Mouse (Mus musculus): ENCODE measurements at regions not wholly inside any gene's neighbourhood (a gene's known extent, or its start where the extent isn't known, plus 50 kb on each side); places are given as distances from the start of the nearest gene placed in this dataset.

DNA sequence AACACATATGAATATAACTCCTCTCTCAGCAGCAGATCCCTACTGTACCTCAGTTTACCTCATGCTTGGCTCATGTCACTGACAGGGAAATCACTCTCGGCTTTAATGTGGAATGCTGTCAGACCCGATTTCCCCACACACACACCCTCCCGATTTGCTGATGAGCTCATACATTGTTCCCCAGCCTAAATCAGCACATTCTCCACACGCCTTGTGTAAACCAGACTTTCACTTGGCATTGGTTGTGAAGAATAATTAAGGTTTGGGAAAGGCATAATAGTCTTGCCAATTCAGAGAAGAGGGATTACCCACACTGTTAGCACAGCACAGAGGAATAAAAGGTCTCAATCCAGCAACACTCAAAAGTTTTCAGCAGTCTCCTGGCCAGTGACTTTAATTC lies 268.4 kb upstream of the Nt5e start:
- in situ Hi-C loops (cut with MboI; ENCODE audit: low pct_unique_long_range_greater_than_20kb in 1 of 2, low sequenced_read_pairs in 2 of 2, unreplicated experiment in 1 of 2), result no loop called here

DNA sequence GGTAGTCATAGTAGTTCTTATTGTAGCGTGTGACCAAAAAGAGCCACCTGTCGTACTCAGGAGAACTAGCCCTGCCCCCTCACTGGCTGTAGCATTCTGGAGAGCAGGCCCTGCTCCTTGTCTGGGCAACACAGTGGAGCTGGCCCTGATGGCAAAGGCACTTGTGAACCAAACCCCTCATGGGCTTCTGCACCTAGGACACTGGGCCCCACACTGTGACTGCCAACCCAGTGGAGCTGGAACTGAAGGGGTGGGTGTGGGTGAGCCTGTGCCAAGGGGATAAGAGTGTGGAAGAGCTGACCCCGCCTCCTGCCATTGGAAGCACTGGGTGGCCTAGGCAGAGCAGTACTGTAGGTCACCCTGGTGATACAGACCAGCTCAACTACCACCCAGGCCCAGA lies 268.0 kb upstream of the Nt5e start:
- in situ Hi-C loops (cut with MboI; ENCODE audit: low pct_unique_long_range_greater_than_20kb in 1 of 2, low sequenced_read_pairs in 2 of 2, unreplicated experiment in 1 of 2), result no loop called here

DNA sequence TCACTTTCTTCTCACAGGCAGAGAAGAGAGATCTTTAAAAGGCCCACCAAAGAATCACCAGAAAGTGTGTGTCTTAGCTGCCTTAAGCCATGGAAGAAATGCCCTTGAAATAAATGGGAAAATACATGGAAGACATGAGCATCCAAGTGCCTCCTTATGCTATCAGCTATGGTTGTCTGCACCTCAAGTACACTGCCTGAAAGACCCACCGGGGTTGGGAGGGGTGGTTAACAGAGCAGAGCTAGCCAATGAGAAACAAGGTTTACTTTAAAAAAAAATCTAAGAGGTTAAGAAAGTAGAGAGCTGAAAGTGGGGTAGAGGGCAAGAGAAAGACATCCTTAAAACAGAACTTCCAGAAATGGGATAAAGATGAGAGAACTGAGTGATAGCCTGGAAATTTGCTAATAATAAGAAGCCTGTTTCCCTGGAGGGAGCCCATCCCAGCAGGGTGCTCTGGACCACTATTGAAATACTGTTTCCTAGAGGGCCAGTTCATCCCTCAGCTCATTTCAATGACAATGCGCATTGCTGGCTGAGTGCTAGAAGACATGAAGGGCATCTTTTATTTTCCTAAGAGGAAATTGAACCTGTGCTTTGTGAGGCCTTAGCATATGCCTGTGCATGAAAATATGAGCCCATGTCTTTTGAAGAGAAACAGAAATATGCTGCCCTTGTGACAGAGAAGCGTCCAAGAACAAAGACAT lies 262.9 kb upstream of the Nt5e start:
- in situ Hi-C loops (cut with MboI; ENCODE audit: low pct_unique_long_range_greater_than_20kb in 1 of 2, low sequenced_read_pairs in 2 of 2, unreplicated experiment in 1 of 2), result no loop called here

DNA sequence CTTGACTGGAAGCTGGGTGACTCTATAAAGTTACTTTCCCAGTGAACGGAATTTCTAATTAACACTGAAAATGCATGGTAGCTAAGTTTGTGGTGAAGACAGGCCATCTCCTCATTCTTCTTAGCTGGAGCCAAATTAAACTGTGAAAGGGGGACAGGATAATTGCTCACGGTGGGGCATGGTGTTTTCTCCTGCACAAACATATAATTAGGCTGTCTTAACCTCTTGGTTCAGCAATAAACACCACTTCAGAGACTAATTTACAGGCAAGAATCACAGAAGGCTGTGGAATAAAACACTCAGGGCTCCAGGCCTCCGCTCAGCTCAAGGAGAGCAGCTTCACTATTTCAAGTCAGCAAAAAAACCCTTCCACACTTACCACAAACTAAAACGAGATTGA lies 261.9 kb upstream of the Nt5e start:
- in situ Hi-C loops (cut with MboI; ENCODE audit: low pct_unique_long_range_greater_than_20kb in 1 of 2, low sequenced_read_pairs in 2 of 2, unreplicated experiment in 1 of 2), result no loop called here

DNA sequence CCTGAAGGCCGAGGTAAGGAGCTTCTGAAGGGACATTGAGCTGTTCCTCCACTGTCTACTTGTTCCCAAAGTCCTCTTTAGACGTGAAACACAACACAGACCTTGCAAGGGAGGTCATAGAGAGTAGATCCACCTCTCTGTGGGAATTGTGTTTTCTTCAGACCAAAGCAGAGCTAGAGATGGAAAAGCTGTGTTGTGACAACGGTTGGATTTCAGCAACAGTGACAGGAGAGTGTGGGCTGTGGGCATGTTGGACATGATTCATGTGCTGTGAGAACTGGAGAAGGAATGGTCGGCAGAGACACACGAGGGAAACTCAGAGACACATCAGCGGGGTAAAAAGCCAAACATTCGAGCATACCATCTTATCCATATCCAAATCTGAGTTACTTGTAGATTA lies 261.2 kb upstream of the Nt5e start:
- in situ Hi-C loops (cut with MboI; ENCODE audit: low pct_unique_long_range_greater_than_20kb in 1 of 2, low sequenced_read_pairs in 2 of 2, unreplicated experiment in 1 of 2), result no loop called here

DNA sequence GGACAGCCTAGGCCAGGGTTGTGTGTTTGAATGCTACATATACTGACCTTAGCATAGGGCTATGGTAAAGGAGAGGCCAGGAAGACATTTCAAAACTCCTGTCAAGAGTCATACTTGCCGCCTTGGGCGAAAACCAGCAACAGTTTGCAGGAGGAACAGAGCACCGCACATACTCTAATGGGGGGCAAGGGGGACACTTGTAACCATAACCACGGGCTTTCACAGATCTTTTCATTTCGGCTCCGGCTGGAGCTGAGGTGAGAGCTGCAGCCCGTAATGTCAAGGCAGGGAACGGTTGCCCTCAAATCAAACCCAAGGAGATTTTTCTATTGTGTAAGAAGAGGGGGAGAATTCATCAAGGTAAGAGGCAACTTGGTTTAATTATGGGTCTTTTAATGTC lies 258.7 kb upstream of the Nt5e start:
- in situ Hi-C loops (cut with MboI; ENCODE audit: low pct_unique_long_range_greater_than_20kb in 1 of 2, low sequenced_read_pairs in 2 of 2, unreplicated experiment in 1 of 2), result no loop called here

DNA sequence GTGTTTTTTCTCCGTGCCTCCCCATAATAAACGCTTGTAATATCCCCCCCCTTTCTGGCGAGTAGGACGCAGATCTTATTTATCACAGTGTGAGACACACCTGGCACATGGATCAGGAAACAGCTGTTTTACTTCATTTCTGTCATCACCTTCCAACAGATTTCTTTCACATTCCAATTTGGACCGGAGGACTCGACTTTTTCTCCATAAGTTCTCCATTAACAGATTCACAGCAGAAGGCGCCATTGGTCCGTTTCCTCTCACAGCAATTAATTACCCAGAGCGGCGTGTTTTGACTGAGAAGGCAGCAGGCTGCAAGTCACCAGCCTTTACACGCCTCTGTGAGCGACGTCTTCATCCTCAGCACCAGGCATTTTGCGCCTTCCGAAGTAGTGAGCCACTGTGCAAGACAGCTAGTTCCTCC lies 258.1 kb upstream of the Nt5e start:
- in situ Hi-C loops (cut with MboI; ENCODE audit: low pct_unique_long_range_greater_than_20kb in 1 of 2, low sequenced_read_pairs in 2 of 2, unreplicated experiment in 1 of 2), result no loop called here

DNA sequence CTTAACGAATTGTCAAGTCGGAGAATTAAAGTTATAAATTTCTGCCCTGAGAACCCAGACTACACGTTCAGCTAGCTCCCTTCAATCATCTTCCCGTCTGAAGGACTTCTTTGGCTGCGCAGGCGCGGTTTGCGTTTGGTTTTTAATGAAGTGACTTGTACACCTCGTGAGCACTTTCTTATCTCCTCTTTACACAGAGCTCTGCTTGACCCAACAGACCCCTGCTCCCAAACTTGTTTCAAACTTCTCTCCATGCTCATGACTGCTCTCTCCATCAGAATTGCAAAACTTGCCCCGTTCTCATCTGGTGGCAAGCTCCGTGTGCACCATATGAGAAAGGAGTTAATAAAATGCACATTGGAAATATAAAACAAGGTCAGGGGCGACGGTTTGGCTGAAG lies 257.2 kb upstream of the Nt5e start:
- in situ Hi-C loops (cut with MboI; ENCODE audit: low pct_unique_long_range_greater_than_20kb in 1 of 2, low sequenced_read_pairs in 2 of 2, unreplicated experiment in 1 of 2), result no loop called here

DNA sequence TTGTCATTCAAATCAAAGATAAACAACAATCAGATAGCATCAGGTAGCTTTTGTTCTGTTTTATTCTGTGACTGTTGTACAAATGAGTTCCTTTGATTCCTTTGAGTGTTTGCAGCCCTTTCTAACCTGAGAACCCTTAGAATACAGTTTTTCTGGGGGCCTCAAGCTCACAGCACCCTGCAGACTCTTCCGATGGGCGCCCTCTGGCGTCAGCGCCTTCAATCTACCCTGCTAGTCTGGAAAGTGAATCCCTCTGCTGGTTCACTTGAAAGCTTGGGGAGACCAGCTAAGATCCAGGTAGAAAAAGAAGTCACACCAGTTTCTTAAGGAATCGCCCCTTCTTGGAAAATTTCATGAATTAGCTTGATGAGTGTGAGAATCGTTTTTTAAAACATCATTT lies 253.8 kb upstream of the Nt5e start:
- in situ Hi-C loops (cut with MboI; ENCODE audit: low pct_unique_long_range_greater_than_20kb in 1 of 2, low sequenced_read_pairs in 2 of 2, unreplicated experiment in 1 of 2), result no loop called here

DNA sequence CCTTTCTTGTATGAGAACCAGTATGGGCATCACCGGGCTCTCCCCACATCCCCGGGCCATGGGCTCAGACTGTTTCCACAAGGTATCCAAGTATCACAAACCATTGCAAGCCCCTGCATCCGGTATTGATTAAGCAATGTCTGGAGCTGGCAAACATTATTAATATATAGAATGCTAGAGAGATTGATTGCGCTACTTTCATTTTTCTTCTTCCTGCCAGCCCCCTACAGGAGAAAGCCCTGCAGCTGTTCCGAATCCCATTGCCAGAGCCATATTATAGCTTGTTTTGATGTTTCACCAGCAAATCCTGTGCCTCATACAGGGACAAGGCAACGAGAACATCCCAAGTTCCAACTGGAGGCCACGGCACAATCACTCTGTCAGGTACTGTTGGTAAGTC lies 253.4 kb upstream of the Nt5e start:
- in situ Hi-C loops (cut with MboI; ENCODE audit: low pct_unique_long_range_greater_than_20kb in 1 of 2, low sequenced_read_pairs in 2 of 2, unreplicated experiment in 1 of 2), result no loop called here

DNA sequence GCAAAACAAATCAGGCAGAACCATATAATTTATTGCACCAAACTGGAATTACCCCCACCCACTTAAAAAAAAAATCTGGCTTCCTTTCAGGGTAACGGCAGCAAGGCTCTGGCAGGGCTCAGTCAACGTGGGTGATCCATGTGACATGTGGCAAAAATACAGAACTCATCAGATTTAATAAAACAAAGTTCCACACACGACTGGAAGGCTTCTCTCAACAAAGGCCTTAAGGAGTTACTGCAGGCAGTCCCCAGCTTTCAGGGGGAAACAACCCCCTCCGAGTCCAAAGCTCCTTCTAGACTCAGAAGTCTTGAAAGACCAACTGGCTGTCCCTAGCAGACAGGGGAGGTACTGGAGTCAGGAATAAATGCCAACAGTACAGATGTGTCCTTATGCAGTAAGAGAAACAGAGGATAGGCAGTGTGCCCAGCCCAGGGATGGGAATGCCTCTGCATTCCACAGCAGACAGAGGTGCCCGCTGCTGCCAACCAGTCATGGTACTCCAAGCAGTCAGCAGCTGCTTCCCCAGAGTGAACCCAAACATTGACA lies 244.0 kb upstream of the Nt5e start:
- in situ Hi-C loops (cut with MboI; ENCODE audit: low pct_unique_long_range_greater_than_20kb in 1 of 2, low sequenced_read_pairs in 2 of 2, unreplicated experiment in 1 of 2), result no loop called here

DNA sequence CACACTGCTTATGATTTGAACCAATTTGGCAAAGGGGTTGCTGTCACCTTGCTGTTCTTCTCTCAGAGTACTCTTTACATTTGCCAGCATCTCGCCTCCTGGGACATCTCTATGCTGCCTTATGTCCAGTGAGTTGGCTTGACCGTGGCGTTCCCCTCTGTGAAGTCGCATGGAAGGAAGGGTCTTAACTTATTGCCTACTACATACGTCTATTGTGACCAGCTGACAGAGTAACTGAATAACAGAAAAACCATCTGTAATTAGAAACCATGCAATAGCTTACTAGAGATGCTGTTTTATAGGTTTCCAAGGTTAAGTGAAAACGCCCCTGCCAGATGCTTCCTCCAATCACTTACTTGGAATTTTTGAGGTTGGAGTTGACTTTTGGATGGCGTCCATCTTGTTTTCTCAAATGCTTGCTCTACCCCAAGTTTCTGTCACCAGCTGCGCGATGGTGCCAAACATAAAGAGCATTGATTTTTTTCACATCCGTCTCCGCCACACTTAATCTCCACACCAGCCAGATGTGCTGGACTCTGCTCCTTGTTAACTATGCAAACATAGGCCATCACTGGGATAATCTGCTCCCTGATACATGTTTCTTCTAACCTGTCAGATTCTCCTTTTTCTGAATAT lies 241.7 kb upstream of the Nt5e start:
- in situ Hi-C loops (cut with MboI; ENCODE audit: low pct_unique_long_range_greater_than_20kb in 1 of 2, low sequenced_read_pairs in 2 of 2, unreplicated experiment in 1 of 2), result no loop called here

DNA sequence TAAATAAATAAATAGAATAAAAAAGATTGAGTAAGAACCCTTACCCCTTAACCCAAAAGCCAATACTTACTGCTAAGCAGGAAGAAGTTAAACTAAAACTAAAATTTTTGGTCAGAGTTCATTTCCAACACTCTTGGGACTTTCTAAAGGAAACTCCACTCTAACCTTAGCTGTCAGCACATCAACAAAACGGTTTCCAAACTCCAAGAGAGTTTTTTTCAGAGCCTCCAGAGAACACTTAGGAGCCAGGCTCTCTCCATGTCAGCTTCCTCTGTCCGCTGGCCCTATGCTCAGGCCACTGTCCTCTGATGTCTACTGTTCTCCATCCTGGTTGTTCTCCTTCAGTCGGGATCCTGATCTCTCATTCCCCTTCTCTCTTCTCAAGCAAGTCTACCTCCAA lies 241.1 kb upstream of the Nt5e start:
- in situ Hi-C loops (cut with MboI; ENCODE audit: low pct_unique_long_range_greater_than_20kb in 1 of 2, low sequenced_read_pairs in 2 of 2, unreplicated experiment in 1 of 2), result no loop called here

DNA sequence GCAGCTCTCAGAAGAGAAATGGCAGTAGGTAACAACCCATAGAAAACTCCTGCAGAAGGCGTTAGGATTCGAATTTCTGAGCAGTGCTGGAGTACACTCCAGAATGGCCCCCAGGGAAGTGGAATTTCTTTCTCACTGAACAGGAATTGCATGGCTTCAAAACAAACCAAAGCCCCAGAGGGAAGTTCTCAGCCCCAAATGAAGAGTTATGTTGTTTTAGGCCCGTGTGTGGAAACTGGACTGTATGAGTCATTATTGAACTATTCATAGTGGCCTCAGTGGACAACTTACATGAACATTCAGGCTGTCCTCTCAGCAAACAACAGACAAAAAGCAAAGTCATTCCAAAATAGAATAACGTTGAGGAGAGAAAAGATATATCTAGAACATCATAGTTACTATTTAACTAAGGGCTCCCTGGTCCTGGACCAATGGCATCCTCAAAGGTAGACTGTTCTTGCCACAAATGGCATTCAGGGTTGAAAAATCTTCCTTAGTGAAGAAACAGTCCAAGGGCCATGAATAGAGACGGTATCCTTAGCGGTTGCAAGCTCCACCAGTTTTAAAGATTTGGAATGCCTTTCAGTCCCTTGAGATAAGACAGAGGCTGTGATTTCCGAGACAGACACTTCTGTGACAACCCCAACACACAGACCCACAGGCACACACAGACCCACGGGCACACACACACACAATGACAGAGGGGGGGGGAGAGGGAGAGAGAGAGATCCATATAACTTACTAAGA lies 235.0 kb upstream of the Nt5e start:
- in situ Hi-C loops (cut with MboI; ENCODE audit: low pct_unique_long_range_greater_than_20kb in 1 of 2, low sequenced_read_pairs in 2 of 2, unreplicated experiment in 1 of 2), result no loop called here

DNA sequence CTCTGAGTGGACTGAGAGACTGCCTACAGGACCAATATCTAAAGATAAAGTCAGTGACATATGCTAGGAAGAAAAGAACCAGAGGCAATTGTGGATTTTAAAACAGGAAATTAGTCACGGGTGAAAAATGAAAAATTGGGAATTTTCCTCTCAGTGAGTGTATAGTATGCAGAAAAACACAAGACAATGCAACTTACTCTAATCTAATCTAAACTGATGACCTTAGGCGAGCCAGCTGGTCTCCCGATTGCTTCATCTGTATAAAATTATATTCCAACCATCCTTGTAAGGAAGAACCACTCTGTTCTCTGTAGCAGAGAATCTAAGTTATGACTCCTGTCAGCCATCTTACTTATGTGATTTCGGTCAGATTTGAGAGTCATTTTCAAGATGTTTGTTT lies 234.4 kb upstream of the Nt5e start:
- in situ Hi-C loops (cut with MboI; ENCODE audit: low pct_unique_long_range_greater_than_20kb in 1 of 2, low sequenced_read_pairs in 2 of 2, unreplicated experiment in 1 of 2), result no loop called here

DNA sequence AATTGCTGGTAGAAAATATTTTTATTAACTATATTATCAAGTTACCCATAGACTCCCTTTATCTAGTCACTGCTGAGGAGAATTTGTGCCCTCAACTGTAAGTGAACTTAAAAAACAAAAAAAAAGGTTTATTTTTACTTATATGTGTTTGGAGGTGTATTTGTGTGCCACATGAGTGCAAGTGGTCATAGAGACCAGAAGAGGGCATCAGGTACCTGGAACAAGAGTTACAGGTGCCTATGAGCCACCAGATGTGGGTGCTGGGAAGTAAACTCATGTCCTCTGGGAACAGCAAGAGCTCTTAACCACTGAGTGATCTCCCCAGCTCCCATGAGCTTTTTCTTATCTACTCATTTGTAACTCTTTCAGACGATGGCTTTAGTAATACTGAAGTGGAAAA lies 213.9 kb upstream of the Nt5e start:
- in situ Hi-C loops (cut with MboI; ENCODE audit: low pct_unique_long_range_greater_than_20kb in 1 of 2, low sequenced_read_pairs in 2 of 2, unreplicated experiment in 1 of 2), result no loop called here

DNA sequence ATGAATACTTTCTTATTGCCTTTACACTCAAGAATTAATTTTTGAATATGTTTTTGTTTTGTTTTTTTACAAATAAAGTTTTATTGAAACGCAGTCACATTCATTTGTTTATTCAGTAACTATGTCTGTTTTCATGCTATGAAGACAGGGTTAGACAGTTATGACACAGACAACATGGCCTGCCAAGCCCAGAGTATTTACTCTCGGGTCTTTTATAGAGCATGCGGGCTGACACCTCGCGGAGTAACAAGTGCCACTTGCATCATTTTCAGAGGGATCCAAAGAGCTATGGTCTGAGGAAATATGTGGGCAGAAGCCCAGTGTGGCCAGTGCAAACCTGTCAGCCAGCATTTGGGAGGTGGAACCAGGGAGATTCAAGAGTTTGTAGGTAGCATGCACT lies 206.5 kb upstream of the Nt5e start:
- in situ Hi-C loops (cut with MboI; ENCODE audit: low pct_unique_long_range_greater_than_20kb in 1 of 2, low sequenced_read_pairs in 2 of 2, unreplicated experiment in 1 of 2), result no loop called here

DNA sequence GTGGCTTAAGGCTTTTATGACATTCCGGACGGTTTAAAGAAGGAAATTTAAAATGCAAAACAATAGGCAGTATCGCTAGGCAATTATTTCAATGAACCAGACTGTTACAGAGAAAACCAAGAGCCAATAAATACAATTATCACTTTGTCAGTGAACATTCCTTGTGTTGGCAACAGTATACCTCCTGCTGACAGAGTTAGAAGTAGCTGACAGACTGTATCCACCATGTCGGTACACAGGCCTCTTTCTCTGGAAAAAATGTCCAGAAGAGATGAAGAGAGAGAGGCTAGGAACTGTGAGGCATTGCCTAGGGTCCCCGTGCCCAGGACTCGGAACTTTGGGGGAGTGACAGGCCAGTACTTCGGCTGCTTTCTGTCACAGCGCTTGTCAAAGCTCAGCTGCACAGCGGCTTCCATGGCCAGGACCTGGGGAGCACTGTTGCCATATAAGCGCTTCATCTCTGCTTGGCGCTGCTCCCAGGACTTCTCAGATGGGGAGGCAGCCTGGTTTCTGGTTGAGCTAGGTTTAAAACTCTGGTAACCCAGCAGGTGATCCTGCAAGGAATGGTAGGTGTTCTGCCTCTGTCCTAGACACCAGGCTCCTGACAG lies 205.9 kb upstream of the Nt5e start:
- in situ Hi-C loops (cut with MboI; ENCODE audit: low pct_unique_long_range_greater_than_20kb in 1 of 2, low sequenced_read_pairs in 2 of 2, unreplicated experiment in 1 of 2), result no loop called here

DNA sequence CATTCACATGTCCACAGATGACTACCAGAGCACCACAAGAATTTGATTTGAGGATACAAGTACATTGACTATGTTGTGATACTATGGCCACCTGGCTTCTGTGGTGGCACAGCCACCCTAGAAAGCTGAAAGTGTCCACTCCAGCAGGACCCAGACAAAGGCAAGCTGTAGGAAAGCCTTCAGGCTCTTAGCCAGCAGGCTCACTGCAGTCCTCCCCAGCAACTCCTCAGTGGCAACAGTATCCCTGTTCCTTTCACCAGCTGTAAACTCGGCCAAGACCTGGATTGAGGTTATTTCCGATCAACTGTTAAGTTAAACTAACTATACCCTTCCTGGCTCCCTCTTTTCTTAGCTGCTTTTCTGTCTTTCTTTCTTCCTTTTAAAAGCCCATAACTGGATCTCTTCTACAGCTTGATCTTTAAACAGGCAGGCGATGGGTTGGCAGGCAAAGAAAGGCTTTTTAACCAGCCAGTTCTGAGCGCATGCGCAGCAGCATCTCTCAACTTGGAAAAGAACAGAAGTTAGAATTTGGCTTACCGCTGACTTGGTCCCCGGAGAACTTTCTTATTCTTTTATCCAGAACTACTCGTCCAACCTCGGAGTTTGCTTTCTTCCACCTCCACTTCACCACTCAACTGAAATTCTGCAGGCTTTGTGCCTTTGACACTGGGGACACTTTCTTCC lies 202.5 kb upstream of the Nt5e start:
- in situ Hi-C loops (cut with MboI; ENCODE audit: low pct_unique_long_range_greater_than_20kb in 1 of 2, low sequenced_read_pairs in 2 of 2, unreplicated experiment in 1 of 2), result no loop called here
